Mouse (Mus musculus) neural tube, embryonic 14.5 days (tissue): Measurements from ENCODE around the gene Hoxb6. TPM values are rescaled to one million over a fixed set of nuclear protein-coding genes. Genes with fewer than 3 reads are reported as not detected.

Experiments used
- ATAC-seq: fragments of 200-750 bp; cut with Nextera tagmentation; 2 replicates; pipeline ENCODE4 v1.8.0; 2017; ENCODE audit warnings: low read depth, mild to moderate bottlenecking, moderate TSS enrichment, moderate library complexity
- H3K27ac ChIP-seq: fragments of 300-500 bp; sonication (generic); 2 replicates; pipeline ENCODE4 v1.5.1; 2014; ENCODE audit warnings: low read depth, mild to moderate bottlenecking, control low read depth, low read length, moderate library complexity, mixed read lengths
- H3K27me3 ChIP-seq: fragments of 300-500 bp; sonication (generic); 2 replicates; pipeline ENCODE4 v1.6.1; 2014; ENCODE audit warnings: low read length; ENCODE audit not compliant: control insufficient read depth, insufficient read depth
- H3K36me3 ChIP-seq: fragments of 300-500 bp; sonication (generic); 2 replicates; pipeline ENCODE4 v1.6.1; 2014; ENCODE audit warnings: low read length, mixed read lengths; ENCODE audit not compliant: control insufficient read depth, insufficient read depth
- H3K4me1 ChIP-seq: fragments of 300-500 bp; sonication (generic); 2 replicates; pipeline ENCODE4 v1.6.1; 2014; ENCODE audit warnings: low read length; ENCODE audit not compliant: control insufficient read depth, insufficient read depth
- H3K4me2 ChIP-seq: fragments of 300-500 bp; sonication (generic); 2 replicates; pipeline ENCODE4 v1.6.1; 2014; ENCODE audit warnings: mild to moderate bottlenecking, low read depth, low read length, control low read depth
- H3K4me3 ChIP-seq: fragments of 300-500 bp; sonication (generic); 2 replicates; pipeline ENCODE4 v1.5.1; 2014; ENCODE audit warnings: low read depth, low read length, control low read depth, mixed read lengths
- H3K9ac ChIP-seq: fragments of 300-500 bp; sonication (generic); replicated peaks from 2 replicates; pipeline ENCODE4 v1.6.1; 2014; ENCODE audit warnings: low read depth, mild to moderate bottlenecking, control low read depth, low read length, mixed read lengths
- H3K9me3 ChIP-seq: fragments of 300-500 bp; sonication (generic); 2 replicates; pipeline ENCODE4 v1.6.1; 2016; ENCODE audit warnings: low read length; ENCODE audit not compliant: control insufficient read depth
- WGBS: fragments of 180-500 bp; shearing (Covaris S2); extraction: QIAGEN DNeasy Blood & Tissue Kit; methylation state at CpG from one replicate; pipeline ENCODE4 v1.1.7; 2014; 5-methylcytosine and 5-hydroxymethylcytosine counted together
- polyA plus RNA-seq: library from polyadenylated mRNA; unstranded; fragments of >200 nt; fragmentation: Nextera tagmentation; extraction: Ambion mirVana; gene quantifications from 2 replicates; pipeline ENCODE4 v1.2.1, GENCODE M21; 2014

The Hoxb6 gene
- polyA plus RNA-seq, 1 experiment from 2014 or later, result 138 TPM

- H3K9me3 ChIP-seq, result no peaks in the 10 kb centered on the region
- H3K9ac ChIP-seq, result peak overlapping the region; percentile 100
- H3K36me3 ChIP-seq, result peaks cover 27% of the 10 kb centered on the region
- H3K4me1 ChIP-seq, result peaks cover 84% of the 10 kb centered on the region
- peak overlapping the region; percentile 100 for H3K27ac ChIP-seq
- 2% methylated on average over 40 of the region's 40 CpGs for WGBS
- no peaks in the 10 kb centered on the region for H3K27me3 ChIP-seq
- H3K4me2 ChIP-seq, result peak overlapping the region; percentile 100
- ATAC-seq, result no peak
- peak overlapping the region; percentile 59 for H3K4me3 ChIP-seq
These were observed 49.7 kb downstream of the Hoxb6 start for GRCm38 (mm10) chr11:96341701-96342575.

- Histone ChIP-seq H3K9me3 (no peaks in the 10 kb centered on the region), H3K4me3 (peak overlapping the region; percentile 59), H3K36me3 (peaks cover 27% of the 10 kb centered on the region), H3K4me2 (peak overlapping the region; percentile 100), H3K4me1 (peaks cover 83% of the 10 kb centered on the region), H3K27me3 (no peaks in the 10 kb centered on the region), H3K27ac (peak overlapping the region; percentile 100), H3K9ac (peak overlapping the region; percentile 100)
- 3% methylated on average over 4 of the region's 4 CpGs for WGBS
- no peak for ATAC-seq
These were observed 50.3 kb downstream of the Hoxb6 start for GRCm38 (mm10) chr11:96342576-96342930.

- Histone ChIP-seq H3K27me3 (no peaks in the 10 kb centered on the region), H3K9me3 (no peaks in the 10 kb centered on the region), H3K4me3 (peak overlapping the region; percentile 59), H3K36me3 (peaks cover 27% of the 10 kb centered on the region), H3K9ac (peak overlapping the region; percentile 100), H3K4me1 (peaks cover 83% of the 10 kb centered on the region), H3K4me2 (peak overlapping the region; percentile 100), H3K27ac (peak overlapping the region; percentile 100)
- 18% methylated on average over 2 of the region's 2 CpGs for WGBS
- ATAC-seq, result no peak
These were observed 51.0 kb downstream of the Hoxb6 start for GRCm38 (mm10) chr11:96343206-96343745.

- ATAC-seq, result peak; percentile 33; the same call in 1 of the 2 replicates
- 5% methylated on average over 32 of the region's 40 CpGs for WGBS
- peaks cover 27% of the 10 kb centered on the region for H3K36me3 ChIP-seq
- H3K4me2 ChIP-seq, result peak overlapping the region; percentile 100
- H3K9ac ChIP-seq, result peak overlapping the region; percentile 100
- H3K27ac ChIP-seq, result peak overlapping the region; percentile 100
- peak overlapping the region; percentile 59 for H3K4me3 ChIP-seq
- H3K27me3 ChIP-seq, result no peaks in the 10 kb centered on the region
- H3K9me3 ChIP-seq, result no peaks in the 10 kb centered on the region
- H3K4me1 ChIP-seq, result peaks cover 83% of the 10 kb centered on the region
These were observed 52.0 kb downstream of the Hoxb6 start for GRCm38 (mm10) chr11:96344061-96344877.

- peaks cover 83% of the 10 kb centered on the region for H3K4me1 ChIP-seq
- peaks cover 27% of the 10 kb centered on the region for H3K36me3 ChIP-seq
- H3K4me3 ChIP-seq, result peak overlapping the region; percentile 59
- H3K9ac ChIP-seq, result peak overlapping the region; percentile 100
- no peaks in the 10 kb centered on the region for H3K27me3 ChIP-seq
- no peaks in the 10 kb centered on the region for H3K9me3 ChIP-seq
- WGBS, result 3% methylated on average over 6 of the region's 6 CpGs
- H3K27ac ChIP-seq, result peak overlapping the region; percentile 100
- peak overlapping the region; percentile 100 for H3K4me2 ChIP-seq
- no peak for ATAC-seq
These were observed 52.5 kb downstream of the Hoxb6 start for GRCm38 (mm10) chr11:96344878-96345159.

GRCm38 (mm10) chr11:96345220-96345892 is 53.1 kb downstream of the Hoxb6 start:
- H3K4me2 ChIP-seq, result peak overlapping the region; percentile 100
- H3K27ac ChIP-seq, result peak overlapping the region; percentile 100
- peaks cover 27% of the 10 kb centered on the region for H3K36me3 ChIP-seq
- H3K27me3 ChIP-seq, result no peaks in the 10 kb centered on the region
- peak overlapping the region; percentile 100 for H3K9ac ChIP-seq
- H3K9me3 ChIP-seq, result no peaks in the 10 kb centered on the region
- ATAC-seq, result no peak
- H3K4me3 ChIP-seq, result peak overlapping the region; percentile 59
- H3K4me1 ChIP-seq, result peaks cover 82% of the 10 kb centered on the region
- under 1% methylated on average over 42 of the region's 56 CpGs for WGBS

GRCm38 (mm10) chr11:96345893-96346806 is 53.9 kb downstream of the Hoxb6 start:
- 2% methylated on average over 39 of the region's 45 CpGs for WGBS
- no peak for ATAC-seq
- Histone ChIP-seq H3K9ac (peak overlapping the region; percentile 100), H3K9me3 (no peaks in the 10 kb centered on the region), H3K36me3 (peaks cover 27% of the 10 kb centered on the region), H3K4me1 (peaks cover 87% of the 10 kb centered on the region), H3K27ac (peak overlapping the region; percentile 100), H3K4me3 (peak overlapping the region; percentile 59), H3K27me3 (no peaks in the 10 kb centered on the region), H3K4me2 (peak overlapping the region; percentile 100)
